Mouse (Mus musculus) kidney, embryonic 14.5 days (tissue): Measurements from ENCODE around the gene Tbc1d10a. TPM values are rescaled to one million over a fixed set of nuclear protein-coding genes. Genes with fewer than 3 reads are reported as not detected.

Experiments used
- ATAC-seq: fragments of 200-750 bp; cut with Nextera tagmentation; 2 replicates; pipeline ENCODE4 v1.8.0; 2017; ENCODE audit warnings: moderate number of reproducible peaks, mild to moderate bottlenecking, moderate TSS enrichment, moderate library complexity; ENCODE audit not compliant: low FRiP score, low TSS enrichment
- H3K27ac ChIP-seq: fragments of 300-500 bp; sonication (generic); 2 replicates; pipeline ENCODE4 v1.5.1; 2014; ENCODE audit warnings: low read depth, mild to moderate bottlenecking, low read length, moderate library complexity, mixed read lengths
- H3K27me3 ChIP-seq: fragments of 300-500 bp; sonication (generic); 2 replicates; pipeline ENCODE4 v1.6.1; 2014; ENCODE audit warnings: mild to moderate bottlenecking, low read length; ENCODE audit not compliant: control insufficient read depth, insufficient read depth
- H3K36me3 ChIP-seq: fragments of 300-500 bp; sonication (generic); 2 replicates; pipeline ENCODE4 v1.6.1; 2014; ENCODE audit warnings: low read length, mixed read lengths; ENCODE audit not compliant: control insufficient read depth, insufficient read depth
- H3K4me1 ChIP-seq: fragments of 300-500 bp; sonication (generic); 2 replicates; pipeline ENCODE4 v1.6.1; 2014; ENCODE audit warnings: low read length, mixed read lengths; ENCODE audit not compliant: control insufficient read depth, insufficient read depth
- H3K4me2 ChIP-seq: fragments of 300-500 bp; sonication (generic); replicated peaks from 2 replicates; pipeline ENCODE4 v1.6.1; 2014; ENCODE audit warnings: low read depth, mild to moderate bottlenecking, low read length
- H3K4me3 ChIP-seq: fragments of 300-500 bp; sonication (generic); 2 replicates; pipeline ENCODE4 v1.5.1; 2014; ENCODE audit warnings: mild to moderate bottlenecking, low read length
- H3K9ac ChIP-seq: fragments of 300-500 bp; sonication (generic); 2 replicates; pipeline ENCODE4 v1.6.1; 2014; ENCODE audit warnings: low read depth, mild to moderate bottlenecking, low read length, moderate library complexity
- H3K9me3 ChIP-seq: fragments of 300-500 bp; sonication (generic); 2 replicates; pipeline ENCODE4 v1.6.1; 2016; ENCODE audit warnings: low read length; ENCODE audit not compliant: control insufficient read depth
- WGBS: fragments of 180-500 bp; shearing (Covaris S2); extraction: QIAGEN DNeasy Blood & Tissue Kit; methylation state at CpG from one replicate; pipeline ENCODE4 v1.1.7; 2014; 5-methylcytosine and 5-hydroxymethylcytosine counted together
- polyA plus RNA-seq: library from polyadenylated mRNA; unstranded; fragments of >200 nt; fragmentation: Nextera tagmentation; extraction: Ambion mirVana; gene quantifications from 2 replicates; pipeline ENCODE4 v1.2.1, GENCODE M21; 2014

Tbc1d10a gene
- polyA plus RNA-seq, 1 experiment from 2014 or later, result 28.8 TPM

DNA sequence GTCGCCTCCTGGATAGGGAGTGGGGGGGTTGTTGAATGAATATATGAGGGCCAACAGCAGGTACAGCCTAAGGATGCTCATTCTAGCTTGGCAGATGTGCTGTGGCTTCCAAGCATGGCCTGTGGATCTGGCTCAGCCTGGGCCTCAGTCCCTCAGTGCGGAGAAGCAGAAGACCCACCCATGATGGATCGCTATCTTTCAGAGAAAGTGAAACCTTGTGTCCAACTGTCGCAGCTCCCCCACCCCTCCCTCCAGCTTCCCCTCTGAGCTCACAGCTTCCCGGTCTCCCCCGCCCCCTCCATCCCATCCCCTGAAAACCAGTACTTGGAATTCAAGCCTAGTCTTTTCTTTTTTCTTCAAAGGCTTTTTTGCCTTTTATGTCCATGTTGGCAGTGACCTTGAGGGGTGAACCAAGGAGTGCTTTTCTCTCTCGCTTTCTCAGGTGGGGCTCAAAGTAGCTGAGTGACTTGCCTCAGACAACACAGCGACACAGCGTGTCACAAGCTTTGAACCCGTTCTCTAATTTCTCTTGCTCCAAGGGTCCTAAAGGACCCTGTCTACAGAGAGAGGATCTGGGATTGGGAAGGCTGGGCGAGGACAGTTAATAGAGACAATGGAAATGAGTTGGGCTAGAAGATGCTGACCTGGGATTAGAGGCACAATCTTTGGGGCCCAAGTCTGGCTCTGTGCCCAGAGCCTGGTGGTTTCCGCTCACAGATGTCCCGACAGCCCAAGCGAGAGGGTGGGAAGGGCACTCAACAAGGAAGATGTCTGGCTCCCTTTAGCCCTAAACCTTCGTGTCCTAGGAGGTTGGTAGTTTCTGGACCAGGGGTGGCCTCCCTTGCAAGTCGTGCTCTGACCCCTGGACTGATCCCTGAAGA, 49.3 kb downstream of the Tbc1d10a start, which contains the start of gene Osm:
Gene Osm (plus strand): TSS at position 756 of the 881 bp plus-strand sequence.
- ATAC-seq, result no peak

DNA sequence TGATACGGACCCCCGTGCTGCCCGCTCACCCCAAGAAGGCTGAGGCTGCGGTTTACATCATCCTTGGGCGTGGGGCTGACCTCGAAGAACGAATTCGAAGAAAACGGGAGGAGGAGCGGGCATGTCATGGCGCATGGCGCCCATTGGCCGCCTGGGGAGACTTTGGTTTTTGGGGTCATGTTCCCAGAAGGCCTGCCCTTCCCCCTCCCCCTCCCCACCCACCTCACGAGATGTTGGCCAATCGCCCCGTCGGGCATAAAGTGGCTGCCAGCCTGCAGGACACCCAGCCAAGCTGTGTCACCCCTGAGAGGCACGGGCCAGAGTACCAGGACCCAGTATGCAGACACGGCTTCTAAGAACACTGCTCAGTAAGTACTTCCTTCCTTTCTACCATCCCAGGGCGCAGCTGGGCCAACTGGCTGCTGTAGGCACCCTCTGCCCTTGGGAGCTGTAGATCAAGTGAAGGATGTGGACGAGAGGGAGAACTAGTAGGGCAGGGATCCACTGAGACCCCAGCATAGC, 50.0 kb downstream of the Tbc1d10a start:
- no peaks in the 10 kb centered on the region for H3K9me3 ChIP-seq
- no peaks in the 10 kb centered on the region for H3K4me1 ChIP-seq
- no peak overlapping the region for H3K9ac ChIP-seq
- H3K4me3 ChIP-seq, result no peak overlapping the region
- WGBS, result 88% methylated on average over 21 of the region's 21 CpGs
- no peak overlapping the region for H3K4me2 ChIP-seq
- H3K36me3 ChIP-seq, result no peaks in the 10 kb centered on the region
- H3K27ac ChIP-seq, result no peak overlapping the region
- ATAC-seq, result no peak
- no peaks in the 10 kb centered on the region for H3K27me3 ChIP-seq

More for the DNA sequence above, 49.3 kb downstream of the Tbc1d10a start, which contains the start of gene Osm:
- H3K27me3 ChIP-seq, result no peaks in the 10 kb centered on the region
- H3K27ac ChIP-seq, result no peak within 1 kb of the TSS
- H3K36me3 ChIP-seq, result no peaks in the 10 kb centered on the region
- no peaks in the 10 kb centered on the region for H3K4me1 ChIP-seq
- WGBS, result 73% methylated on average over 16 of the region's 16 CpGs
- no peaks in the 10 kb centered on the region for H3K9me3 ChIP-seq
- no peak within 1 kb of the TSS for H3K4me2 ChIP-seq
- no peak within 1 kb of the TSS for H3K9ac ChIP-seq
- no peak within 1 kb of the TSS for H3K4me3 ChIP-seq

DNA sequence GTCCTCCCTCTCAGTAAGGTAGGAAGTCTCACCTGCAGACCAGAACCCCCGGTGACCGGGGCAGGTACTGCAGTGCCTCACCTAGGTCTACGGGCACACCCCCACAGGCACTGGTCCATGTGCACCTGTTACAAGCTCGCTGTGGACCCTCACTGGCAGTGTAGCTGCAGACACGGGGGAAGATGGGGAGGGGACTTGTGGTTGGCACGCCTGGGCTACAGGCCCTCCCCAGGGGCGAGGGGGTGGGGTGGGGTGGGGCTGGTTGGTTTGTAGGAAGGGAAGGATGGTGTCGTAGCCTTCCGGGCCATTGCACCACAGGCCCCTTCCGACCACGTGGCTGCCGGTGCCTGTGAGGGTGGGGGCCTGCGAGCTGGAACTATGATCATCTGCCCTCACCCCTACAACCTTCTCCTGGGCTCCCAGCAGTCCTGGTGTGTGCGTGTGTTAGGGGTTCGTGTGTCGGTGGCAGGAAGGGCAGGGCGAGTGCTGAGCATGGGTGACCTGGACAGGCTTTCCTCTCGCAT, 50.9 kb downstream of the Tbc1d10a start:
- ATAC-seq, result no peak
- H3K4me3 ChIP-seq, result no peak overlapping the region
- H3K9me3 ChIP-seq, result no peaks in the 10 kb centered on the region
- H3K9ac ChIP-seq, result no peak overlapping the region
- no peaks in the 10 kb centered on the region for H3K36me3 ChIP-seq
- H3K27me3 ChIP-seq, result no peaks in the 10 kb centered on the region
- WGBS, result 85% methylated on average over 18 of the region's 18 CpGs
- H3K4me1 ChIP-seq, result no peaks in the 10 kb centered on the region
- no peak overlapping the region for H3K4me2 ChIP-seq
- no peak overlapping the region for H3K27ac ChIP-seq

DNA sequence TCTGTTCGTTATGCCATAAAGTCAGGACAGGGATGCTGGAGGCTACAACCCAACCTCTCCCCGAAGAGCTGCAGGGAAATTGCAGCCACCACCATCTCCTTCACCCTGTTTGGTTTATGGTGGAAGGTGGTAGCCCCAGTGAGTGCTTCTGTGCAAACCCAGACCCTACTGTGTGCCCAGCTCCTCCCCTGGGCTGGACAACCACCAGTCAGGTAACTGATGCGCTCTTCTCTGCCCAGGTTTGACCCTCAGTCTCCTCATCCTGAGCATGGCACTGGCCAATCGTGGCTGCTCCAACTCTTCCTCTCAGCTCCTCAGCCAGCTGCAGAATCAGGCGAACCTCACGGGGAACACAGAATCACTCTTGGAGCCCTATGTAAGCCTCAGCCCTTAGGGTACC, 51.6 kb downstream of the Tbc1d10a start:
- Histone ChIP-seq H3K36me3 (no peaks in the 10 kb centered on the region), H3K4me1 (no peaks in the 10 kb centered on the region), H3K4me2 (no peak overlapping the region), H3K27me3 (no peaks in the 10 kb centered on the region), H3K4me3 (no peak overlapping the region), H3K9me3 (no peaks in the 10 kb centered on the region), H3K27ac (no peak overlapping the region), H3K9ac (no peak overlapping the region)
- no peak for ATAC-seq
- WGBS, result 94% methylated on average over 6 of the region's 6 CpGs

DNA sequence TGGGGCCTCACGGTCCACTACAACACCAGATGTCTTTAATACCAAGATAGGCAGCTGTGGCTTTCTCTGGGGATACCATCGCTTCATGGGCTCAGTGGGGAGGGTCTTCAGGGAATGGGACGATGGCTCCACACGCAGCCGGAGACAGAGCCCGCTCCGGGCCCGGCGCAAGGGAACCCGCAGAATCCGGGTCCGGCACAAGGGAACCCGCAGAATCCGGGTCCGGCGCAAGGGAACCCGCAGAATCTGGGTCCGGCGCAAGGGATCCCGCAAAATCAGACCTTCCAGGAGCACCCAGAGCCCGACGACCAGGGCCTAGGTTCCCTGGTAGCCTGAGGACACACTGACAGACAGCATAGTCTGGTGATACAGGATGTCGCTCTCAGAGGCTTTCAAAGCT, 53.1 kb downstream of the Tbc1d10a start:
- Histone ChIP-seq H3K27ac (no peak overlapping the region), H3K36me3 (no peaks in the 10 kb centered on the region), H3K27me3 (no peaks in the 10 kb centered on the region), H3K4me1 (no peaks in the 10 kb centered on the region), H3K9me3 (no peaks in the 10 kb centered on the region), H3K4me3 (no peak overlapping the region), H3K4me2 (no peak overlapping the region), H3K9ac (no peak overlapping the region)
- no peak for ATAC-seq
- 94% methylated on average over 23 of the region's 23 CpGs for WGBS

DNA sequence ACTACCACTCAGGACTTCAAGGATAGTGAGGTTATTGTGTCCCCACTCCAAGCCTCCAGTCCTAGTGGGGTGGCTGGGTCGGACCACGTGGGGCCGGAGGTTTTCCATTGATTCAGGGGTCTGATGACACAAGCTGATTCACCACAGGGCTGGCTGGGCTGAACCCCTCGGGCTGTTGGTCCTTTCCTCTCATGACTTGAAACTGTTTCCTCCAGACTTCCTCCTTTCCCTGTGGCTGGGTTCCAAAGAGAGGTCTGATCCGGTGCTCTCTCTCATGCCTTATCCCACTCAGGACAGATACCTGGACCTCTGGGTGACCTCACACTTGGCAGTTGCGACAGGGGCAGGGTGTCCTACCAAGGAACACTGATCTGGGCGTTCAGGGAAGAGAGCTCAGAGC, 53.6 kb downstream of the Tbc1d10a start:
- no peak overlapping the region for H3K9ac ChIP-seq
- no peaks in the 10 kb centered on the region for H3K36me3 ChIP-seq
- no peak overlapping the region for H3K4me3 ChIP-seq
- ATAC-seq, result no peak
- H3K9me3 ChIP-seq, result no peaks in the 10 kb centered on the region
- H3K4me2 ChIP-seq, result no peak overlapping the region
- WGBS, result 82% methylated on average over 7 of the region's 7 CpGs
- no peaks in the 10 kb centered on the region for H3K4me1 ChIP-seq
- no peak overlapping the region for H3K27ac ChIP-seq
- no peaks in the 10 kb centered on the region for H3K27me3 ChIP-seq

DNA sequence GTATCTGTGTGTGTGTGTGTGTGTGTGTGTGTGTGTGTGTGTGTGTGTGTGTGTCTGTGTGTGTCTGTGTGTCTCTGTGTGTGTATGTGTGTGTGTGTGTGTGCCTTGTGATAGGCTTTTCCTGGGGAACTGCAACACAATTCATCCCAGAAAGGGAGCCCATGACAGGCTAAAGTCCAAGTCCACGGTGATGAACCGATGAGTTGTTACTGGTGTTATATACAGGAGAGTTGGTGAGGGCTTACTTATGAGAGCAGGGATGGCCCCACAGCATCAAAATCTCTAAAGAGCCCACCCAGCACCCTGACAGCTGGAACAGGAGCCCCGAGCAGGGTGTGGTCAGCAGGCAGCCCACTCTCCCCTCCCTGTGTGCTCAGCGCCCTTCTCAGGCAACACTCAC, 54.6 kb downstream of the Tbc1d10a start:
- no peak overlapping the region for H3K27ac ChIP-seq
- H3K27me3 ChIP-seq, result no peaks in the 10 kb centered on the region
- no peaks in the 10 kb centered on the region for H3K9me3 ChIP-seq
- no peak overlapping the region for H3K4me2 ChIP-seq
- H3K4me3 ChIP-seq, result no peak overlapping the region
- no peaks in the 10 kb centered on the region for H3K36me3 ChIP-seq
- 76% methylated on average over 4 of the region's 4 CpGs for WGBS
- no peak for ATAC-seq
- no peaks in the 10 kb centered on the region for H3K4me1 ChIP-seq
- H3K9ac ChIP-seq, result no peak overlapping the region

DNA sequence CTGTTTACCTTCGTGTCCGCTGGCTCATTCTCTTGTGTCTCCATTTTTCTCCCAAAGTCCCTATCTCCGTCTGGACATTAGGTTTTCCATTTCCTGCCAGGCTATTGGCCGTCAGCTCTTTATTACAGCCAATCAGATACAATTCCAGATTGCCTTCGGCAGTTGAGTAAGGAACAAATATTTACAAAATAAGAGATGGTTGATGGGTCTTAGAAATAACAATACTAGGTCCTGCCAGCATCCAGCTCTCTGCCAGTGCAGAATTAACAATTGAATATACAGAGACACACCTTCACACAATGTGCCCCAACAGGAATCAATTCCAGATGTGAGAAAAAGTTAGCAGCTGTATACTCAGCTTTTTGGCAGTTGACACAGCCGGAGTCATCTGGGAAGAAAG, 59.5 kb downstream of the Tbc1d10a start:
- H3K4me3 ChIP-seq, result no peak overlapping the region
- H3K36me3 ChIP-seq, result no peaks in the 10 kb centered on the region
- WGBS, result 70% methylated on average over 6 of the region's 6 CpGs
- no peaks in the 10 kb centered on the region for H3K27me3 ChIP-seq
- H3K27ac ChIP-seq, result no peak overlapping the region
- H3K4me2 ChIP-seq, result no peak overlapping the region
- H3K9ac ChIP-seq, result no peak overlapping the region
- H3K9me3 ChIP-seq, result no peaks in the 10 kb centered on the region
- no peak for ATAC-seq
- H3K4me1 ChIP-seq, result no peaks in the 10 kb centered on the region

DNA sequence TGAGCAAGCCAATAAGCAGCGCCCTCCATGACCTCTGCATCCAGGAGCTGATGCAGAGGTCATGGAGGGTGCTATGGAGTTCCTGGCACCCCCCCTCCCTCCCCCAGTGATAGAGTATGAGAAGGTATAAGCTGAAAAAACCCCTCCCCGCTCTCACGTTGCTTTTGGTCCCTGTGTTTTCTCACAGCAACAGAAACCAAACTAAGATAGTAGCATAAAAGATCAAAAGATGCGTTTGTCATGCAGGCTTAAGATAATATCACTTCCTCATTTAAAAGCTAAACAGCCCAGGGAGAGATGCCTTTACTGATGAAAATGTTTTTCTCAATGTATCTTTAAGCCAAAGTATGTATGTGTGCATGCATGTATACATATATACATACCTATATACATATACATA, 60.0 kb downstream of the Tbc1d10a start:
- Histone ChIP-seq H3K27me3 (no peaks in the 10 kb centered on the region), H3K36me3 (no peaks in the 10 kb centered on the region), H3K27ac (no peak overlapping the region), H3K4me3 (no peak overlapping the region), H3K4me1 (no peaks in the 10 kb centered on the region), H3K9me3 (no peaks in the 10 kb centered on the region), H3K4me2 (no peak overlapping the region), H3K9ac (no peak overlapping the region)
- 73% methylated on average over 4 of the region's 4 CpGs for WGBS
- no peak for ATAC-seq
